Mouse (Mus musculus) right cerebral cortex, postnatal 4 days (tissue): ENCODE measurements around the gene Zzef1.

Experiments
- DNase-seq: peaks from one replicate; pipeline ENCODE4 v3.0.0-alpha.2; 2022

Zzef1 gene

GRCm38 (mm10) chr11:72923116-72923515 is 127.1 kb downstream of the Zzef1 start:
- DNase-seq: no peak

GRCm38 (mm10) chr11:72924458-72924857 is 128.4 kb downstream of the Zzef1 start:
- no peak for DNase-seq

GRCm38 (mm10) chr11:72925067-72925466 is 129.0 kb downstream of the Zzef1 start:
- DNase-seq: no peak

DNA sequence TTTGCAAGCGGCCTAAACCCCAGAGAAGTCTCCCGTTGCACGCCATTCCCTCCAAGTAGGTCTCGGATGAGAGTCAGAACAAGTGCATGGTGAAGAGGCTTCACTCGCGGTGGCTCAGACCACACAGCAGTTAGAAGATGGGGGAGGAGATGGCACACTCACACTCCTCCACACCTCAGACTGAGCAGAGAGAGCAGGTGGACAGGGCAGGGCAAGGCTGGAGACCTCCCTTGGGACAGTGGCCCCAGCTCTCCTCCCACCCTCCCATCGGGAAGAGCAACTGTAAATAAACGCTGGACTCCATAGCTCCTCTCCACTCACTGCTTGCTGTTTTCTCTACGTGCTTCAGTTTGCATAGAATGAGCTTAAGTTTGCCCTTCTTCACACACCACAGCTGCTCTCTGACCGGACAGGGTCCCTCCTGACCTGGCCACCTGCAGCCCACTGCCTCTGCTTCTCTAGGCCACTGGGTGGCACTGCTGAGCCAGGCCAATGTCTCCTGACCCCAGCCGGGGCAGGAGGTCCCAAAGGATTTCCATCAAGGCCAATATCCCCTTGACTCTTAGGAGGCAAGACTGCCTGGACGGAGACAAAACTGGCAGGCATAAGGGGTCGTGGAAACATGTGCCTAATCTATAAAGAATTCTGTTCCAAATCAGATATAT is 130.3 kb downstream of the Zzef1 start:
- DNase-seq: peak; percentile 49

DNA sequence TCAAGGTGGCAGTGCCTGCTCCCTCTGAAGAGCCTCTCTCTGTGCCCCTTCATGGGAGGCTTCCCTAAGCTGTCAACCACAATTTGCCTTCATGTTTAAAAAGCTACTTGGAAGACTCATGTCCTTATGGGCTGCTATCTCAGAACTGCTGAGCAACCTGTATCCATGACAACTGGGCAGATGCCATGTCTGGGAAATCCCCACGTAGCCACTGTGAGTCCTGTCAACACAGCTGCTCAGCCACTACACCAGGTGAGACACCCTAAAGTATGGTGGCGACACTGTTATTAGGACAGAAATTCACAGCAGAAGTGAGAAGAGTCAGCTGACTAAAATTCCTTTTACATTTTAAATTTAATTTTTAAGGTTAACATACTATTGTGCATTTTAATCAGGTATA is 132.5 kb downstream of the Zzef1 start:
- DNase-seq: peak; percentile 21

DNA sequence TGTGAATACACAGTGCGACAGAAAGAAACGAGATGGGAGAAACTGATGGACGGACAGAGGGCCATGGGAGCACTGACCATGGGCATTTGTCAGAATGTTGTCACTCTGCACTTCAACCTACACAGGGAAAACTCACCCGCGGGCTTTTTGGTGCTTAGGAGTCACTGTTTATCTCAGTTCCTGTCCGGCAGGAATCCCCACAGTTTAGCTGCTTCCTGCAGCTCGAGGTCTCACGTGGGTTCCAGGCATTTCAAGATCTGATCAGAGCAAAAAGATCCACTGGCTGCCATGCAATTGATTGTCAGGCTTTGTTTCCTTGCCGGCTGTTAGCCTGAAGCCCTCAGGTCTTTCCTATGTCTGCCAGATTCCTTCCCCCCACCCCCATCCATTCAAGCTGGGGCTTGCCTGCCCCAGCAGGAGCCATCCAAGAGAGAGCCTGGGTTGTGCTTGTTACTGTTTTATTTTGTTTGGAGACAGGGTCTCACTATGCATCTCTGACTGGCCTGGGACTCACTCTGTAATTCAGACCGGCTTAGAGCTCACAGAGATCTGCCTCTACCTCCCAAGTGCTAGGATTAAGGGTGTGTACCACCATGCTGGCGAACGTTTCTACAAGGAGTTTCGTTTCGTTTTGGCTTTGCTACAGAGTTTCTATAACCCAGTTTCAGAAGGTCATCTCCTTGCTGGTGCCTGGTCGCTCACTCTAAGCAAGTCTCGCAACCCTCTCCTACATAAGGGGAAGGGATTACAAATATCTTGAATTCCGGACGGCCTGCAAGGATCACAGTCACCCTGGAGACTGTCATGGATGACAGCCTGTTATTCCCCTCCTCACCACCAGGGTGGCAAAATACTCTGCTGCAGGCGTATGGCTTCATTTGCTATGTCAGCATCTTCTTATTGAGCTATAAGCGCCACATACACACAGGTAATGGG is 144.4 kb downstream of the Zzef1 start:
- peak; percentile 31 for DNase-seq

DNA sequence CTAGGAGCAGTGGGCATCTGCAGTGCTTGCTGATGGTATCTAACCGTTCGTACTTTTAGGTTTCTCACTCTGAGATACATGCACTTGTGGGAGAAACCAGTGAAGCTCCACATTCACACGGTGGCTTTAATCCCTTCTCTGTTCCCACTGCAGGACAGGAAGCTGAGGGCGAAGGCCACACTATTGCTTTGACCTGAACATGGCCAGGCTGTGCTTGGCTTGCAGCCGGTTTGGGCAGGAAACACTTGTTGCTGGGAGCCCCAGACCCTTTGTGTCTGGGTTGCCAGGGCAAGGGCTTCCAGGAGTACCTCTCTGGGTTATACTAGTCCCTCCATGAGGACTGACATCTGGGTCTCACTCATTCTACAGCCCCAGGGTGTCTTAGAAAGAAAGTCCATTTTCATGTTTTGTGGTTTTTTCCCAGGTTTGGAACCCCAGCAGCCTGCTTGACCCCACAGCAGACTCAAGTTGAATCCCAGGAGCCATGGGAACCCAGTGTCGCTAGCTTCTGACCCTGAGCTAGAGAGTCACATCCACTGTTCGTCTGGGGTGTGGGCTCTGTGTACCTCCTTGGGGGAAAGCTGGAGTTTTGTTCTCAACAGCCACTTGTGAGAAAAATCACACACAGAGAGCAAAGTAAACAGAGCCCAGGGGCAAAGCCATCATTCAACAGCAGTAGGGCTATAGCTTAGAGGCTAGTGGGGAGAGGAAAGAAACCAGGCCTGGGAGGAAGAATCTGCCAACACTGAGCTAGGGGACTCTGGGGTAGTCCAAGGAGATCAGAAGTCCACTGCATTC is 149.2 kb downstream of the Zzef1 start:
- DNase-seq: no peak

DNA sequence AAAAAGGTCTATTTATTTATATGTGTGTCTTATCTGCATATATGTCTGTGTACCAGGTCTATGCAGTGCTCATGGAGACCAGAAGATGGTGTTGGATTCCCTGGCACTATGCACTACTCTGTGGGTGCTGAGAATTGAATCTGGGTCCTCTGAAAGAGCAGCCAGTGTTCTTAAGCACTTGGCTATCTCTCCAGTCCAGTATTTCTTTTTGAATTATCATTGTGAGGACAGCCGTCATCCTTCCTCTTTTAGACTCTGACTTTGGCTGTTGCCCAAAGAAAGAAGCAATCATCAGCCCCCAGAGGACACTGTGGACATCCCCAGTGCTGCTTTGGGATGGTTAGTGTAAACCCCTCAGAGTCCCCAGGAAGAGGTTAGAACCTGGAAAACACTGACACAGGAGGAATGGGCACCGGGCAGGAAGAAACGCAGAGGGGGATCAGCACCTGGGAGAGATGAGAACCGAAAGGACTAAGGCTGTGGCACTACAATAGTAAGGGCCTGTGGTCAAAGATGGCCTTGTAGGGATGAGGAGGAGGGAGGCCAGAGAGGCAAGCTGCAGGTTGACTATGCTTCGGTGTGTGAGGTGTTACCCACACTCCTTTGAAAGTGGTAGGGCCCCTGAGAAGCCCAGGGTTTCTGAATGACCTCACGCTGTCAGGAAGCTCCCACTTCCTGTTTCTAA is 150.0 kb downstream of the Zzef1 start:
- no peak for DNase-seq

- DNase-seq: no peak
These were observed 150.6 kb downstream of the Zzef1 start for GRCm38 (mm10) chr11:72946560-72947119.

DNA sequence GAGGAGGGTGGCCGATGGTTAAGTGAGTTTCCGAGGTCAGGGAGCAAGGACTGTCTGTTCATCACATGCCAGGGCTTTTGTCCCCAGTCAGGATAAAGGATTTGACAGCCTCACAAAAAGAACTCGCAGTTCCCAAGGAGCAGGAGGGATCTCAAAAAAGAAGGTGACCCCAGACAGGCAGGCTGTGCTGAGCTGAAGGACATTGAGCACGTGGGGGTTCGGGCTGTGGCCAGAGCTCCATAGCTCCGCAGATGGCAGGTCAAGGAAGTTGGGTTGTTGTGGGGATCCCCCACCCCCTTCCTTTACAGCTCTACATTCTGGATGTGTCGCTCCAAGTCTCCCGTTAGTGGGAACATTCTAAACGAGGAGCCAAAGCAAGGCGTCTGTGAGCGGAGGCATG is 151.8 kb downstream of the Zzef1 start:
- no peak for DNase-seq

- DNase-seq: no peak
These were observed 152.2 kb downstream of the Zzef1 start for GRCm38 (mm10) chr11:72948254-72948653.

GRCm38 (mm10) chr11:72951137-72952000 is 155.3 kb downstream of the Zzef1 start:
- no peak for DNase-seq

DNA sequence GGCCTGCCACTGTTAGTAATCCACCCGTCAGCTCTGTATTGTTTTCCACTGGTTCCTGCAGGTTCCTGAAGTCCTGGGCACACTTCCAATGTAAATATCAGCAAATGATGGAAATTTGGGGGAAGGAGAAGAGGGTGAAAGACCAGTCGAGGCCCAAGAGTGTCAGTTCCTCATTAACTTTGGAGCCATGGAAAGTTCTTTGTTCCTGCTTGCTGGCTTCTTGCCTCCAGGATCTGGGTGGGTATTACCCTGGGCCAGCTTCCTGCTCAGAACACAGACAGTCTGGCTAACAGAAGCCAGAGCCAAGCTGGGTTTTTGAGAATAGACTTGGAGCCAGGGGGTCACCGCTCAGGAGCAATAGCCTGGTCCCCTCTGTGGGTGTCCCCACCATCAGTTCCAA is 156.2 kb downstream of the Zzef1 start:
- DNase-seq: no peak

DNA sequence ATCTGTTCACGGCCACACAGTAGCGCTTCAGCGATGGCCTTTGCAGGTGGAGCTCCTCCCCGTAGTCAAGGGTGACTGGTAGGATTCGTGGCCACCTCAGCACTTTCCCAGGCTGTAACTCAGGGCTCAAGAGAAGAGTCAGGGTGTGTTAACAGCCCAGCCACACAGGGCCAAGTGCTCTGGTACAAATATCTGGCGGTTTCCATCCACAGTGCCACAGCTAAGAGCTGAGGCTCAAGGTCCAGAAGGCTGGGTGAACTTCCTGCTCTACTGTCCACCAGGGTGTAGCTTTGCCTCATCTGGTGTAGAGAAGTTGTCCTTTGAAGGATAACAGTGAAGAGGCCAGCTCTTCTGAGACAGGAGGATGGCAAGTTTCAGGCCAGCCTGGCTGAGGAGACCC is 156.7 kb downstream of the Zzef1 start:
- no peak for DNase-seq

DNA sequence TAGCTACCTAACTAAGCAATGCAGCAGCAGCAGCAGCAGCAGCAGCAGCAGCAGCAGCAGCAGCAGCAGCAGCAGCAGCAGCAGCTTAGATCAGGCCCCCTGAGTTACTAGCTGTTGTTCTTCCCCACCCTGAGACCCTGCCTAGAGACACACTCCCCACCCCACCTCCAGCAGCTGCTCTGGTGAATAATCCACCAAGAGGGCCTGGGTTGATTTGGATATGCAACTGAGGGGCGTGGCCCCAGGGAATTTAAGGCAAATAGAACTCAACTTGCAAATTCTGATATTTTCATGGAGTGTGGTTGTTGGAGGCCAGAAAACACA is 157.1 kb downstream of the Zzef1 start:
- no peak for DNase-seq

DNA sequence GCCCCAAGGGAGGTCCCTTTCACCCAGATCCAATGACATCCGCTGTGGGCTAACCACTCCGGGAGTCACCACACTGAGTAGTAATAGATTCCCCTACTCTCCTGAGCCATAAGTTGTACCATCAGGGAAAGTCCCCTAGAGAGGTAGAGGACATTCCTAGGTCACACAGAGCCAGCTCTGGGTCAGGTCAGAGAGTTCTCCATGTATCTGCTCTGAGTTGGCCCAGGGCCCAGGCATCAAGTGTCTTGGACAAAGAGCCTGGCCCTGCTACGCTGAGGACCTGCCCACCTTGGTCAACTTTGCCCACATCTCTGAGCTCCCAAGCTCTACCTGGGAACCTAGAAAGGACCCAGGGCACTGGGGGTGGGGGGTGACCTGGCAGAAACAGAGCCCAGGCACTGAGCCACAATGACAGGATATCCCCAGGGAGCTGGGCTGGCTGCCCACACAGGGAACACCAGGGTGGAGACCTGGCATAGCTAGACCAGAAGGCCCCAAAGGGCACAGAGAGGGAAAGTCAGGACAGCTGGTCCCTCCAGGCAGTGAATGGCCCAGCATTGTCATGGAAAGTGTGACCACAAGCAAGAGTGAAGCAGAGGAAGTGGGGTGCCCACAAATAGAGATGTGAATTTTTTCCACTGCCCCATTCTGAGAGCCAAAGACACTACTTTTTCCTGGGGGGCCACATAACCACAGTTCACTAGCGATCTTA is 157.6 kb downstream of the Zzef1 start:
- DNase-seq: no peak

GRCm38 (mm10) chr11:72954216-72954615 is 158.2 kb downstream of the Zzef1 start:
- DNase-seq: no peak

DNA sequence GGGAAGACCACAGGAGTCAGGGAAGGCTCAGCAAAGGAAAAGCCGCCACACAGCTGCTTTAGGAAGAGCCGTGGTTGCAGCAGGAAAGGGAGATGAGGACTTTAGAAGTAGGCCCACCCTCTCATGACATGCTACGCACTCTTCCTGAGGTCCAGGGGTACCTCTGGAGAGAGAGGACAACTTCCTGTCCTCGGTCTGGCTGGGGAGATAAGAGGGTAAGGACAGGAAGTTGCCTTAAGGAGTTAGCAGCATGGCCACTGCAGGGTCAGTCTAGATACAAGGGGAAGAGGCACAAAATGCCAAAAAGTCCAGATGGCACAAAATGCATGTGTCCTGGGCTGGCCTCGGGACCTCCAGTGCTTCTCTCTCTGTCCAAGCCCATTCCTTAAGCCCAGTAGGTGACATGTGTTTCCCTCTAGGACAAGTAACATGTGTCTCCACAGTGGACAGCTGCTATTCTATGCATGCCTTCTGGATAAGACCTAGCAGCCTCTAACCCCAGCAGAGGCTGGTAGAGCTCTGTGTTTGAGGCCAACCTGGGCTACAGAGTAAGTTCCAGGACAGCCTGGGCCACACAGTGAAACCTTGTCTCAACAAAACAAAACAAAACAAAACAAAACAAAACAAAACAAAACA is 159.4 kb downstream of the Zzef1 start:
- DNase-seq: no peak

GRCm38 (mm10) chr11:72957318-72957717 is 161.3 kb downstream of the Zzef1 start:
- no peak for DNase-seq

DNA sequence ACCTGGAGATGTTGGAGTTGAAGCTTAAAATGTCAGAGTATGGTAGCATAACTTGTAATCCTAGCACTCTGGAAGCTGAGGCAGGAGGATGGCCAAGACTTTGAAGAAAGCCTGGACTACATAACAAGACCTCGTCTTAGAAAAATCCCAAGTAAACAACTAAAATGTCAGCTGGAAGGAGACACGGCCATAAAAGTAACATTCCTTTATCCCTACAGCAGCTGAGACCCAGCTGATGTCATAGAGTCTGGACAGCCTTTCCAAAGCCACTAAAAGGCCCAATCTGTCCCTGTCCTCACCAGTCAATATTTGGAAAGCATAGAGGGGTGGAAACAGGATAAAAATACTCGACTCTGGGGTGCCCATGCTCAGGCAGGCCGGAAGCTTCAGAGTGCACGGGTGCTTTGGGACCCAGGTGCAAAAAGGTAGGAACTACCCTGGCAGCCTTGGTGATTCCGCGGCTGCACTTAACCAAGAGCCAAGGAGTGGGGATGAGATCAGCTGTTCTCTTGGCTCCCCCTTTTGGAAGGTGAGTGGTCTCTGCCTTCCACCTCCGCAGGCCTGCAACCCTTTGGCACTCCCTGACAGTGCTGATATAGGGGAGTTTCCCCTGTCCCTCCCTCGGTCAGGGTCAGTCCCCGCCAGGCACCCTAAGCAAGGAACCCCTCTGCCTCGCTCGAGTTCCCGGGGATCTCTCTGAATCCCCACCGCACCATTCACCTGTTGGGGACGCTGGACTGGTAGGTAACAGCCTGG is 164.1 kb downstream of the Zzef1 start:
- no peak for DNase-seq
